Mouse (Mus musculus) embryonic fibroblast, embryonic 13.5 days (primary cell): ENCODE measurements around the gene Lhx5.

Experiments used
- CTCF ChIP-seq: IDR thresholded peaks from 2 replicates; pipeline ENCODE4 v1.5.1; 2011; ENCODE audit warnings: mild to moderate bottlenecking, control low read depth, low read length, moderate library complexity, borderline replicate concordance; ENCODE audit not compliant: insufficient read depth
- POLR2A ChIP-seq: IDR thresholded peaks from 2 replicates; pipeline ENCODE4 v1.6.1; 2011; ENCODE audit warnings: low read depth, mild to moderate bottlenecking, control low read depth, low read length, moderate library complexity

DNA sequence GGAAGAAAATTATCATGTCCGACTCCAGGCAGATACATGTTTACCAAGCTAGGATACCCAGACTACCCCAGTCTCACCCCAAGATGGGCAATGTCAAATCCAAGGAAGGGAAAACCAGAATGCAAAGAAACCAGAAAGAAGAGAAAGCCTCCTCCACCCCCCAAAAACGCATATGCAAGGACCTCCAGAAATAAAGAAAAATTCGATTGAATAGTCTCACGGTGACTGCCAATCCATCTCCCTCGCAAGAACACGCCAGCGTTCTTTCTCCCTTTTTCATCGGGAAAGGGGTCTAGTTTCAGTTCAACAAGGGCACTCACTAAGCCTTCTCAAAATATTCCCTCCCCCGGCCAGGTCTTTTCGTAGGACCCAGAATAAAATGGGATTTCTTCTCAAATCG, 6.8 kb upstream of the Lhx5 start:
- TF ChIP-seq POLR2A (no peak), CTCF (no peak)
